Mouse (Mus musculus) erythroblast, embryonic 14.5 days (primary cell): ENCODE data around the gene Nrp2.

Experiments
- GATA1 ChIP-seq: IDR thresholded peaks from 2 replicates; pipeline ENCODE4 v1.6.1; 2012; ENCODE audit warnings: low read length, inconsistent platforms, mixed read lengths
- TAL1 ChIP-seq: IDR thresholded peaks from 3 replicates; pipeline ENCODE4 v1.6.1; 2012; ENCODE audit warnings: low read length, inconsistent platforms, mixed read lengths

- TF ChIP-seq TAL1: no peak
- TF ChIP-seq GATA1: no peak
Observed at GRCm38 (mm10) chr1:62707101-62707912, 4.2 kb downstream of the Nrp2 start.
